Mouse (Mus musculus): ENCODE measurements around the gene Vangl2.
A peak's percentile ranks its signal among the peaks of the same experiment; 100 is the strongest.
"Not testable (repeated sequence)": the region's sequence is repeated elsewhere in the genome, so short reads cannot be mapped to it uniquely, and the experiment has no call there.

Gene Vangl2

GRCm38 (mm10) chr1:171998820-171999597, 29.2 kb downstream of the Vangl2 start:
- DNase-seq = no peak

- DNase-seq = no peak
Measured at GRCm38 (mm10) chr1:171996701-171997100, 31.5 kb downstream of the Vangl2 start.

DNA sequence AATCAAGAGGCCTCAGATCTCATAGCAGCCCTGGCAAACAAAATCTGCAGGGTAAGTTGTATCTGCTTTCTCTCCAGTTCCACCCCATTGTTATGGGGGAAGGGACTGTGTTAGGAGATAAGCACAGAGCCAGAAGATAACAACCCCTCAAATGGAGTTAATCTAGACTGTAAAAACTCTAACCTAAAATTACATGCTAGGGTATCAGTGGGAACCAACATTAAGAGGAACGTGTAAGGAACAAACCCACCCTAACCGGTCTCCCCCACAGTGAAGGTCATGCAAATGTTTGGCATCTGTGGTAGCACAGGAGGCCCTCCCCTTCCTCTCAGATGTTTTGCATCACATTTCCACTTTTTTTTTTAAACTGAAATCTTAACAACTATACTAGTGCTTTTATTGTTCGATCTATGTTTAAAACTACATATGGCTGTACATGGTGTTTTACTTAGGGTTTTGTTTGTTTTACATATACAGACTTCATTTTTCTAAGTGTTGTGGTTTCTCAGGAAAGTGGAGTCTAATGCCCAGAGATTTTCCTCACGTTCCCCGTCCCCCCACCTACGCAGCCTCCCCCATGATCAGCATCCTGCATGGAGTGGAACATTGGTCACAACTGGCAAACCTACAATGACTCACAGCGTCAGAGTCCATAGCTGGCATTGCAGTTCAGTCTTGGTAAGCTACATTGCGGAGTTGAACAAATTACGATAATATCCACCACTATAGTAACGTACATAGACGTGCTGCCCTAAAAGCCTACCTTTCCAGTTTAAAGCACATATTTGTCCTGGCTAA, 33.1 kb downstream of the Vangl2 start:
- no peak for DNase-seq

- no peak for DNase-seq
Measured at GRCm38 (mm10) chr1:171994501-171994900, 33.7 kb downstream of the Vangl2 start.

GRCm38 (mm10) chr1:171992901-171993530, 35.2 kb downstream of the Vangl2 start:
- no peak for DNase-seq

DNA sequence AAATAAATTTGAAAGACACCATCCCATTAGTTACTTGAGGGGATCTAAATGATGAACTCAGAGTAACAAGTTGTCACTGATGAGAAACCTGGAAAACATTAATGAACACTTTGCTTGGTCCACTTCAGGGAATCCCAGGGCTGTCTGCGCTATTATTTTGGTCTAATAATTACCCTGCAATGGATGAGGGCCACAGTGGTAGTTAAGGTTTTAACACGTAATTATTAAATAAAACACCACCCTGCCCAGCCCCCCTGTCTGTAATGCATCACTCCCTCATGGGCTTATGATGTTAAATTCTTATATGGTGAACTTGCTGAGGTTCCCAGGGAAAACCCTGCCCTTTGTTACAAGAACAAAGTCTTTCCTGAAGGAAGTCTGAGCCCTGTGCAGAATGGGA, 36.4 kb downstream of the Vangl2 start:
- DNase-seq = no peak

DNA sequence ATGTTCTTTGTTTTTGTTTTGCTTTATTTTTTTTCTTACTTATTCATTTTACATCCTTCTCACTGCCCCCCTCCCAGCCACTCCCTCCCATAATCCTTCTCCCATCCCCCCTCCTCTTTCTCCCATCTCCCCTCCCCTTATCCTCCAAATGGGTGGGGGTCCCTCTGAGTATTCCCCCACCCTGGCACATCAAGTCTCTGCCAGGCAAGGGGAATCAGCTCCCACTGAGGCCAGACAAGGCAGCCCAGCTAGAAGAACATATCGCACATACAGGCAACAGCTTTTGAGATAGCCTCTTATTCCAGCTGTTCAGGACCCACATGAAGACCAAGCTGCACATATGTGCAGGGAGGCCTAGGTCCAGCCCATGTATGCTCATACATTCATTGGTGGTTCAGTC, 44.1 kb downstream of the Vangl2 start:
- DNase-seq = no peak

- DNase-seq = no peak
Measured at GRCm38 (mm10) chr1:171983372-171984001, 44.8 kb downstream of the Vangl2 start.

DNA sequence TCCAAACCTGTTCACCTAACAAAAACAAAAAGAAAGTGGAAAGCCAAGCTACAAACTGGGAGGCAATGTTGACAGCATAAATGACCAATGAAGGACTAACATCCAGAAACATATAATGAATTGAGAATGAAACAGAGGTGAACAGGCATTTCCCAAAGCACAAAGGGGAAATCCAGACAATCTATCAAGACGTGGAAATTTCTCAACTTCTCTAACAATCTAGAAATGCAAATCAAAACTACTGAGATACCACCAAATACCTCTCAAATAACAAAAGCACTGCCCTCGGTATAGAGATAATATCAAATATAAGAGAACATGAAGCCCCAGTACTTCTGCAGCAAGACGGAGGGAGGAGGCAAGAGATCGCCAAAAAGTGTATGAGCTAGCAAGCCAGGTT, 45.5 kb downstream of the Vangl2 start:
- no peak for DNase-seq

- no peak for DNase-seq
Measured at GRCm38 (mm10) chr1:171982170-171982569, 46.1 kb downstream of the Vangl2 start.

- peak; percentile 11 for DNase-seq
Measured at GRCm38 (mm10) chr1:171979969-171980730, 48.1 kb downstream of the Vangl2 start.

GRCm38 (mm10) chr1:171977891-171978290, 50.4 kb downstream of the Vangl2 start:
- DNase-seq = no peak

DNA sequence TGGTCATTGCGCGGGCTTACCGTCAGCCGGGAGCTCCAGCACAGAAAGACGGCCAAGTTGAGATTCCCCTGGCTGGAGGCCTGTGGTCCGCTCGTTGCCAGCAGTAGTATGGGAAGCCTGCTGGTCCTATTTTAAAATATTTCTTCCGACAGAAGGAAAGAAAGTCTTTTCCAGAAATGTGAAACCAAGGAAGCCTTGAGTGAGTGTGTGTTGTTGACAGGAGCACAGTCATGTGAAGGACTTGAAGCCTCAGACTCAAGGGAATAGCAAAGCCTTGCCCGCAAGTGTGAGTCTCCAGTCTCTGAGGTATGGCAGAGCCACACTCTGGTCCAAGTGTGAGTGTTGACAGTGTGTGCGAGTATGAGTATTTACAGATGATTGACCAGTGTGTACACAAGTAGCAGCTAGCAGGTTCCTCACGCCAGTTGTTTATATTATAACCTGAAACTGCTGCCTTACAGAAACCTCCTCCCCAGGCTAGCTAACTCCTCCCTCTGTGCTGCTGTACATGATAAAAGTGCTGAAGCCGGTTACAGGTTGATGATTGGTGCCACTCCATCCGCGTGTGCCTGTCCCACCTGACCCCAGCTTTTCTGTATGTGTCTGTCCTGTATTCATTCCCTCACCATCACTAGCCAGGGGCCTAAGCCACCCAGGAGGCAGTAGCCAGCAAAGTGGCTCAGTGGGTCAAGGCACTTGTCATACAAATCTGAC, 51.3 kb downstream of the Vangl2 start:
- no peak for DNase-seq

- DNase-seq = no peak
Measured at GRCm38 (mm10) chr1:171975831-171976230, 52.4 kb downstream of the Vangl2 start.

GRCm38 (mm10) chr1:171975377-171975776, 52.9 kb downstream of the Vangl2 start:
- DNase-seq = no peak

DNA sequence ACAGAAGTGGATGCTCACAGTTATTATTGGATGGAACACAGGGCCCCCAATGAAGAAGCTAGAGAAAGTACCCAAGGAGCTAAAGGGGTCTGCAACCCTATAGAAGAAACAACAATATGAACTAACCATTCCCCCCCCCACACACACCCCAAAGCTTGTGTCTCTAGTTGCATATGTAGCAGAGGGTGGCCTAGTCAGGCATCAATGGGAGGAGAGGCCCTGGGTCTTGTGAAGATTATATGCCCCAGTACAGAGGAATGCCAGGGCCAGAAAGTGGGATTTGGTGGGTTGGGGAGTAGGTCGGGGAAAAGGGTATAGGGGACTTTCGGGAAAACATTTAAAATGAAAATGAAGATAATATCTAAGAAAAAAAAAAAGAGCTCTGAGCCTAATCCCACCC, 53.9 kb downstream of the Vangl2 start:
- not testable (repeated sequence) for DNase-seq

- DNase-seq = no peak
Measured at GRCm38 (mm10) chr1:171970854-171971586, 57.2 kb downstream of the Vangl2 start.

- no peak for DNase-seq
Measured at GRCm38 (mm10) chr1:171969221-171969620, 59.0 kb downstream of the Vangl2 start.

DNA sequence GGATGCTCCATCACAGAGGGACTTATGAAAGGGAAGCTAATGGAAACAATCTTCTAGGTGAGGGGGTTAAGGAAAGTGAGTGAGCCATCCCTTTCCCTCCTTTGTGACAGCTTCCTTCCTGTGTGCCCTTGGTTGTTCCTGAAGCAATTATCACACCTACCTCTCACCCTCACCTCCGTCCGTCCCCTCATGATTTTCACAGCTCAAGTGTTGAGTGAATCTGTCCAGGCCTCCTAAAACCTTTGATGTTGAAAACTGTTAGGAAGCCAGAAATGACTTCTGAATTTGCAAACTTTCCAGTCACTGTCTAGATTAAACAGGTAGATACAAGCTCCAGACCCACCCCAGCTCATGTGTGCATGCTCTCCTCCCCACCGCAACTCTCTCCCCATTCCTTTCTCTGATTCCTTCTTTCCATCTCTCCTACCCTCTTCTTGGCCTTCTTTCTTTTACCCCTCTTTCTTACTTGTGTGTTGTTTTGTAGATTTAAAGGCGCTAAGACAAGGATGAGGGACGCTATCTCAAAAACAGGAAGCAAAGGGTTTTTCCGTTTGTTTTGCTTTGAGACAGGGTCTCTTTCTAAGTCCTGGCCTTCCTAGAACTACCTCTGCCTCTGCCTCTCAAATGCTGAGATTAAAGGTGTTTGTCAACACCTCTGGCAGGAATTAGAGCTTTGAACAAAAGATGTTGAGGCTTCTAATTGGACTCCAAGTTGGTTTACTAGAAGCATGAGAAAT, 62.0 kb downstream of the Vangl2 start:
- DNase-seq = no peak

DNA sequence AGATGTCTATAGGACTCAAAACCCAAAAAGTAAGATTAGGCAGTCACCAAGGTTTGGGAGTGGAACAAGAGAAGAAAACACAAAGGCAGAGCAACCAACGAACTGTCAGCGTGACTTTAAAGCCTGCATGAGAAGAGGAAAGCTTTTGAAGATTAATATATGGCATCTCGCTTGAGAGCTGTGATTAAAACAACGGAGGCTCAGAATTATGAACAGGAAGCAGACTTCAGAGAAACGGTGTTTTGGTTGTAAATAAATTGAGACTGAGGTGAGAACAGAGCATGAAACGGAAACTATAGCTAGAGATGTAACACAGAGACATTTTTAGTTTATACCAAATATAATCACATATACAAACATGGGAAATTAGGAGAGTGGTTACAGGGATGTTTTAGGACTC, 64.6 kb downstream of the Vangl2 start:
- no peak for DNase-seq
